In the genomic region with DNA sequence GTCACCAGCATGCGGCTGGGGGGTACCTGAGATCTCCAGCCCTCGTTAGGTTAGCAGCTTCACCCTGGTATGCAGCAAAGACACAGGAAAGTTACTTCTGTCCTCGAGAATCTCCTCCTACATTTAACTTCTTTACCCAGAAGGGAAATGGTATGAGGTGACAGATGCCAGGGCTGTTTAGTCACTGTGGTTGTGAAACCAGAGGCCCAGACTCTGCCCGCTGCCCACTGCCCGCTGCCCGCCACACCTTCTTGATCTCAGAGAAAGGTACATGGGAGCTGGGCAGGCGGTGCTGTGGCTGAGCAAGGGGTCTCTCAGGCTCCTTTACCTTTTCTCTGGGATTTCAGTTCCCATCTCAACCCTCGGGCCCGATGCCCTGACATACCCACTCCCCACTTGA, we compare ENCODE assay signal across 23 mouse cellular contexts. TPM values are rescaled to one million over a fixed set of nuclear protein-coding genes. Genes with fewer than 3 reads are reported as not detected.
A peak's percentile ranks its signal among the peaks of the same experiment; 100 is the strongest.
DNase-seq lines count a peak whose midpoint lies in the region; TF ChIP-seq lines count a peak whose summit lies in the region.
"Had no signal": no experiment of that assay in that cellular context is flagged by ENCODE, and none has a peak within 500 bp of the region (broad histone marks: within the 10 kb centered on the region; RNA-seq: fewer than 3 reads in every experiment).

No protein-coding gene starts in this region.

- H3K4me2 ChIP-seq in myocyte (ENCODE audit: low read depth), result peak overlapping the region; percentile 19
- H3K4me2 ChIP-seq: embryonic facial prominence, embryonic 13.5 days; embryonic facial prominence, embryonic 15.5 days; forebrain, embryonic 12.5 days had no signal

- no peaks in the 10 kb centered on the region for H3K79me3 ChIP-seq in C2C12 (ENCODE audit: low read depth)

- H3ac ChIP-seq in C2C12 (ENCODE audit: control insufficient read depth, insufficient read length, low read depth) (peak overlapping the region; percentile 12), myocyte (ENCODE audit: control insufficient read depth, insufficient read length) (no peak overlapping the region)

- H3K4me3 ChIP-seq in C2C12 (ENCODE audit: insufficient read depth, poor library complexity, severe bottlenecking) (no peak overlapping the region), myocyte (no peak overlapping the region)
- H3K4me3 ChIP-seq in thymus, adult 2 months (ENCODE audit: control insufficient read depth, insufficient read depth, low read length), result no peak overlapping the region
- H3K4me3 ChIP-seq: embryonic facial prominence, embryonic 13.5 days; embryonic facial prominence, embryonic 15.5 days; erythroblast, embryonic 14.5 days; forebrain, embryonic 10.5 days; forebrain, embryonic 12.5 days had no signal

- no peak for TF ChIP-seq POLR2A in myocyte (IDR thresholded peaks at IDR 0.05; ENCODE audit: insufficient read length, low read depth)
- no peak for TF ChIP-seq POLR2A in thymus, adult 2 months (IDR thresholded peaks at IDR 0.05; ENCODE audit: control insufficient read depth, extremely low read depth, insufficient read depth, low read length, poor library complexity)

- DNase-seq in urinary bladder, postnatal 25 days (ENCODE audit: low spot score), result peak; percentile 2
- no peak for DNase-seq in urinary bladder, postnatal 14 days (ENCODE audit: low spot score)
- peak; percentile 58 for DNase-seq in 3T3-L1 (ENCODE audit: low read depth, low spot score)
- DNase-seq in thymus, adult 2 months, result no peak
- no peak for DNase-seq in left cerebral cortex, postnatal 14 days (ENCODE audit: low spot score in 2 of 2)
- DNase-seq in adrenal gland, adult 2 months, result no peak
- DNase-seq: adrenal gland, postnatal 10 days; adrenal gland, postnatal 25 days; B cell, adult 2 months; cerebellum, adult 11 months; cerebellum, adult 18-20 months; cerebellum, adult 8-10 months; cerebellum, adult 9-11 months; cerebellum, postnatal 14 days; cerebellum, postnatal 36 days; embryo, embryonic 11 days had no signal

- H3K27me3 ChIP-seq in C2C12 (ENCODE audit: control insufficient read depth, insufficient read depth, insufficient read length) (no peaks in the 10 kb centered on the region), myocyte (ENCODE audit: control insufficient read depth, insufficient read depth, insufficient read length) (no peaks in the 10 kb centered on the region)
- no peaks in the 10 kb centered on the region for H3K27me3 ChIP-seq in thymus, adult 2 months (ENCODE audit: control insufficient read depth, insufficient read depth, low read length)
- H3K27me3 ChIP-seq: embryonic facial prominence, embryonic 13.5 days; embryonic facial prominence, embryonic 15.5 days; forebrain, embryonic 12.5 days had no signal

- H3K27ac ChIP-seq in thymus, adult 2 months (ENCODE audit: control insufficient read depth, insufficient read depth, low read length), result no peak overlapping the region
- H3K27ac ChIP-seq: embryonic facial prominence, embryonic 13.5 days; embryonic facial prominence, embryonic 15.5 days; forebrain, embryonic 10.5 days; forebrain, embryonic 12.5 days had no signal

- 98% methylated on average over 9 of the region's 9 CpGs for WGBS in thymus, adult 2 months

- peaks cover 8% of the 10 kb centered on the region for H3K4me1 ChIP-seq in thymus, adult 2 months (replicated peaks; ENCODE audit: control insufficient read depth, insufficient read depth, low read length)
- H3K4me1 ChIP-seq: embryonic facial prominence, embryonic 13.5 days; embryonic facial prominence, embryonic 15.5 days; forebrain, embryonic 10.5 days; forebrain, embryonic 12.5 days had no signal

- H3K79me2 ChIP-seq in C2C12 (ENCODE audit: control insufficient read depth, insufficient read depth) (no peaks in the 10 kb centered on the region), myocyte (ENCODE audit: control insufficient read depth, insufficient read depth) (no peaks in the 10 kb centered on the region)

- H3K36me3 ChIP-seq in C2C12 (ENCODE audit: control insufficient read depth, insufficient read depth) (peaks cover 7% of the 10 kb centered on the region), myocyte (ENCODE audit: control insufficient read depth, insufficient read depth) (peaks cover 4% of the 10 kb centered on the region)
- H3K36me3 ChIP-seq in thymus, adult 2 months (ENCODE audit: control insufficient read depth, insufficient read depth, low read length), result no peaks in the 10 kb centered on the region

- intact Hi-C loops in left cerebral cortex, postnatal 14 days (cut with DNase I), result no loop called here

- no peak for TF ChIP-seq CTCF in C2C12 (IDR thresholded peaks at IDR 0.05; ENCODE audit: control insufficient read depth, insufficient read depth, insufficient read length)
- no peak for TF ChIP-seq CTCF in thymus, adult 2 months (IDR thresholded peaks at IDR 0.05; ENCODE audit: borderline replicate concordance, control insufficient read depth, extremely low read depth, insufficient read depth, low read length, poor library complexity)

TF ChIP-seq in C2C12, 6 proteins besides CTCF, POLR2A, EP300 and RAD21:
- TF ChIP-seq MAX (IDR thresholded peaks at IDR 0.05) (no peak), MYOD1 (IDR thresholded peaks at IDR 0.05; ENCODE audit: control insufficient read depth, insufficient read length, low read depth) (peak; percentile 48), CEBPB (IDR thresholded peaks at IDR 0.05; ENCODE audit: low read depth) (peak; percentile 39), USF1 (IDR thresholded peaks at IDR 0.05; ENCODE audit: low read depth) (no peak)

TF ChIP-seq in myocyte, 11 proteins besides CTCF, POLR2A, EP300 and RAD21:
- no peak for TF ChIP-seq TCF3 (IDR thresholded peaks at IDR 0.05; ENCODE audit: insufficient read length, low read depth)
- peak in 2 of 3 experiments; percentile 40 to 62 for TF ChIP-seq MYOD1 (IDR thresholded peaks at IDR 0.05; ENCODE audit: control insufficient read depth in 1 of 3, insufficient read length in 2 of 3, low read depth in 2 of 3)
- peak in 2 of 3 experiments; percentile 47 to 82 for TF ChIP-seq MYOG (IDR thresholded peaks at IDR 0.05; ENCODE audit: control insufficient read depth in 1 of 3, insufficient read depth in 1 of 3, insufficient read length in 2 of 3, low read depth in 2 of 3)
- TF ChIP-seq SRF (IDR thresholded peaks at IDR 0.05; ENCODE audit: control insufficient read depth, insufficient read length, low read depth), result no peak
- TF ChIP-seq CEBPB (IDR thresholded peaks at IDR 0.05; ENCODE audit: insufficient read depth, poor library complexity, severe bottlenecking), result peak; percentile 22; the same call in 1 of the 2 replicates

RNA-seq across cellular contexts. Expression of a gene that starts 14.7 kb away (rescaled TPM):
- polyA plus RNA-seq in C2C12 (2012; fragmentation: generic; extraction: Trizol), result 15.2 TPM
- polyA plus RNA-seq in myocyte (2012; fragmentation: generic; extraction: Trizol), result 35.3 TPM
- polyA plus RNA-seq in thymus, adult 2 months (2012; rRNA removed), result 48.3 and 50.6 TPM in 2 replicates
- 10 to 100 TPM; 68.4 to 69.9 TPM for total RNA-seq in left cerebral cortex, postnatal 14 days (2021)
- 100 to 1,000 TPM; 245 to 355 TPM for total RNA-seq in adrenal gland, adult 2 months (2021)
- 205 and 242 TPM in 2 replicates for polyA plus RNA-seq in adrenal gland, adult 2 months (2012; rRNA removed)

RNA-seq across cellular contexts. Expression of a gene that starts 23.7 kb away (rescaled TPM):
- 8.6 TPM for polyA plus RNA-seq in C2C12 (2012; fragmentation: generic; extraction: Trizol)
- 12.0 TPM for polyA plus RNA-seq in myocyte (2012; fragmentation: generic; extraction: Trizol)
- polyA plus RNA-seq in thymus, adult 2 months (2012; rRNA removed), result 38.7 and 40.0 TPM in 2 replicates
- total RNA-seq in left cerebral cortex, postnatal 14 days (2021), result 10 to 100 TPM; 35.8 to 37.5 TPM
- total RNA-seq in adrenal gland, adult 2 months (2021), result 10 to 100 TPM; 36.5 to 46.0 TPM
- polyA plus RNA-seq in adrenal gland, adult 2 months (2012; rRNA removed), result 59.5 and 60.3 TPM in 2 replicates

RNA-seq across cellular contexts. Expression of a gene that starts 49.8 kb away (rescaled TPM):
- polyA plus RNA-seq in C2C12 (2012; fragmentation: generic; extraction: Trizol) (21.3 TPM), myocyte (2012; fragmentation: generic; extraction: Trizol) (25.4 TPM)
- polyA plus RNA-seq in thymus, adult 2 months (2012; rRNA removed), result 9.0 and 10.3 TPM in 2 replicates
- 1 to 10 TPM; 2.3 to 2.4 TPM for total RNA-seq in left cerebral cortex, postnatal 14 days (2021)
- 10 to 100 TPM in 1 of 2 experiments, 1 to 10 TPM in 1; 7.8 to 15.7 TPM for total RNA-seq in adrenal gland, adult 2 months (2021)
- 21.6 and 22.0 TPM in 2 replicates for polyA plus RNA-seq in adrenal gland, adult 2 months (2012; rRNA removed)

Comparison
In these comparisons a context has a peak if more than half of its experiments do, and no peak if none do; other contexts are left out.
1. DNase-seq: peak in urinary bladder, postnatal 25 days (single experiment) and 3T3-L1 (single experiment); none in urinary bladder, postnatal 14 days (single experiment), thymus, adult 2 months (single experiment), left cerebral cortex, postnatal 14 days (0 of 2) and adrenal gland, adult 2 months (single experiment).